In genomic region chr4:59815121-59815810, GRCm38 (mm10) we compare ENCODE assay signal across 11 mouse cellular contexts. TPM values are rescaled to one million over a fixed set of nuclear protein-coding genes. Genes with fewer than 3 reads are reported as not detected.
DNase-seq lines count a peak whose midpoint lies in the region; ATAC-seq lines count a peak whose summit lies in the region.
"Had no signal": no experiment of that assay in that cellular context is flagged by ENCODE, and none has a peak within 500 bp of the region (broad histone marks: within the 10 kb centered on the region; RNA-seq: fewer than 3 reads in every experiment).

No protein-coding gene starts in this region.

- no peaks in the 10 kb centered on the region for H3K36me3 ChIP-seq in heart, embryonic 16.5 days (ENCODE audit: control insufficient read depth, insufficient read depth)
- no peaks in the 10 kb centered on the region for H3K36me3 ChIP-seq in forebrain, embryonic 10.5 days (replicated peaks)
- H3K36me3 ChIP-seq: hindbrain, embryonic 12.5 days had no signal

- peak overlapping the region; percentile 37 for H3K27ac ChIP-seq in heart, embryonic 16.5 days (ENCODE audit: low read length)
- no peak overlapping the region for H3K27ac ChIP-seq in forebrain, embryonic 10.5 days
- H3K27ac ChIP-seq: hindbrain, embryonic 12.5 days had no signal

- DNase-seq in heart, postnatal 4 days = no peak
- DNase-seq in NIH3T3 (ENCODE audit: low read depth) = peak; percentile 56
- no peak for DNase-seq in forebrain, embryonic 10.5 days (ENCODE audit: extremely low spot score, low spot score)
- no peak for DNase-seq in adrenal gland, adult 2 months
- DNase-seq: cerebellum, adult 11 months; kidney, postnatal 10 days had no signal

- H3K4me3 ChIP-seq in heart, embryonic 16.5 days (ENCODE audit: low read length) = no peak overlapping the region
- H3K4me3 ChIP-seq in forebrain, embryonic 10.5 days = no peak overlapping the region
- H3K4me3 ChIP-seq: hindbrain, embryonic 12.5 days; megakaryocyte, embryonic 14.5 days had no signal

- H3K9ac ChIP-seq in heart, embryonic 16.5 days (ENCODE audit: low read length) = no peak overlapping the region
- H3K9ac ChIP-seq: hindbrain, embryonic 12.5 days had no signal

- H3K4me2 ChIP-seq in heart, embryonic 16.5 days (ENCODE audit: low read depth, low read length) = no peak overlapping the region
- H3K4me2 ChIP-seq: hindbrain, embryonic 12.5 days had no signal

- no peak for ATAC-seq in heart, embryonic 16.5 days (replicated peaks; ENCODE audit: extremely low read depth, insufficient read depth, low FRiP score)
- peak; percentile 58 for ATAC-seq in hematopoietic stem cell, adult 5-6 weeks (replicated peaks in 1 of 2; ENCODE audit: insufficient read depth in 1 of 2, low FRiP score in 2 of 2, low TSS enrichment in 1 of 2, low read depth in 1 of 2, poor library complexity in 2 of 2, severe bottlenecking in 2 of 2)
- ATAC-seq in megakaryocyte progenitor cell, adult 5-6 weeks (replicated peaks; ENCODE audit: poor library complexity) = peak; percentile 56

- WGBS in heart, embryonic 16.5 days = 62% methylated on average over 4 of the region's 4 CpGs
- WGBS in forebrain, embryonic 10.5 days = 84% methylated on average over 4 of the region's 4 CpGs

- H3K9me3 ChIP-seq in heart, embryonic 16.5 days (replicated peaks; ENCODE audit: control insufficient read depth, low read length) = no peaks in the 10 kb centered on the region
- H3K9me3 ChIP-seq in forebrain, embryonic 10.5 days = no peaks in the 10 kb centered on the region
- H3K9me3 ChIP-seq: hindbrain, embryonic 12.5 days; megakaryocyte, embryonic 14.5 days had no signal

- H3K27me3 ChIP-seq in heart, embryonic 16.5 days (ENCODE audit: control insufficient read depth, insufficient read depth, low read length) = no peaks in the 10 kb centered on the region
- H3K27me3 ChIP-seq in forebrain, embryonic 10.5 days (ENCODE audit: poor library complexity, severe bottlenecking) = no peaks in the 10 kb centered on the region
- H3K27me3 ChIP-seq: hindbrain, embryonic 12.5 days; megakaryocyte, embryonic 14.5 days had no signal

- peaks cover 55% of the 10 kb centered on the region for H3K4me1 ChIP-seq in heart, embryonic 16.5 days (ENCODE audit: control insufficient read depth, insufficient read depth, low read length)
- H3K4me1 ChIP-seq in forebrain, embryonic 10.5 days = peaks cover 50% of the 10 kb centered on the region

RNA-seq across cellular contexts. Expression of gene Snx30, which starts 9.6 kb away (rescaled TPM):
- 7.0 and 8.0 TPM in 2 replicates for polyA plus RNA-seq in heart, embryonic 16.5 days (2015; fragmentation: Nextera tagmentation; extraction: Ambion mirVana)
- total RNA-seq in heart, postnatal 4 days (2021) = 10 to 100 TPM; 10.3 to 12.9 TPM
- 42.3 and 45.7 TPM in 2 replicates for total RNA-seq in hematopoietic stem cell, adult 5-6 weeks (2017)
- 13.0 and 16.1 TPM in 2 replicates for total RNA-seq in megakaryocyte progenitor cell, adult 5-6 weeks (2015)
- total RNA-seq in megakaryocyte progenitor cell, adult 5-6 weeks (2017) = 17.9 and 23.8 TPM in 2 replicates
- 5.7 and 5.8 TPM in 2 replicates for polyA plus RNA-seq in forebrain, embryonic 10.5 days (2016; fragmentation: Nextera tagmentation; extraction: Ambion mirVana)
- total RNA-seq in adrenal gland, adult 2 months (2021) = 1 to 10 TPM; 5.3 to 6.6 TPM
- 0.90 and 2.4 TPM in 2 replicates for polyA plus RNA-seq in adrenal gland, adult 2 months (2012; rRNA removed)

RNA-seq across cellular contexts. Expression of gene Inip, which starts 13.9 kb away (rescaled TPM):
- polyA plus RNA-seq in heart, embryonic 16.5 days (2015; fragmentation: Nextera tagmentation; extraction: Ambion mirVana) = 39.8 and 44.0 TPM in 2 replicates
- 10 to 100 TPM; 19.7 to 22.7 TPM for total RNA-seq in heart, postnatal 4 days (2021)
- 48.5 and 65.8 TPM in 2 replicates for total RNA-seq in hematopoietic stem cell, adult 5-6 weeks (2017)
- total RNA-seq in megakaryocyte progenitor cell, adult 5-6 weeks (2015) = 54.2 and 65.5 TPM in 2 replicates
- 70.2 and 70.8 TPM in 2 replicates for total RNA-seq in megakaryocyte progenitor cell, adult 5-6 weeks (2017)
- 102 and 111 TPM in 2 replicates for polyA plus RNA-seq in forebrain, embryonic 10.5 days (2016; fragmentation: Nextera tagmentation; extraction: Ambion mirVana)
- total RNA-seq in adrenal gland, adult 2 months (2021) = 10 to 100 TPM; 16.1 to 18.0 TPM
- polyA plus RNA-seq in adrenal gland, adult 2 months (2012; rRNA removed) = 5.0 and 6.7 TPM in 2 replicates
